Mouse (Mus musculus) lung, postnatal 36 days (tissue): Measurements from ENCODE around the gene D8Ertd738e.

ENCODE experiments used
- DNase-seq: peaks from one replicate; pipeline ENCODE4 v3.0.0; 2022; ENCODE audit warnings: mixed read lengths

The D8Ertd738e gene

GRCm38 (mm10) chr8:84235746-84236409, 13.6 kb downstream of the D8Ertd738e start:
- DNase-seq, result no peak

DNA sequence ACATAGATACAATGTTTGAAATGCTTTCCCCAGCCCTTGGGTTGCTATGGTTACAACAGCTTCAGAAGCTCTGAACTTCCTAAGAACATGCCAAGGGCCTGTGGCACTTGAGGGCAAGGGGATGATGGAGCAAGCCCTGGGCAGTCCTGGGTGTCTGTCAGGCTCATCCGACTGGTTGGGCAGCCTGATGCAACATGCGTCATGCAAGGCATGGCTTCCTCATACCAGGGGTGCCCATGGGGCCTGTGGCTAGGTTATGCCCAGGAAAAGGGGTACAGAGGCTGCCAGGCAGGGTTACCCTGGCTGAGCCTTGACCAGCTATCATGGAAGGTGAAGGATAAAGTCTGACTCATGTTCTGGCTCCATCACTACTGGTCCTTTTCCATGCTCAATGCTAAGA, 16.5 kb downstream of the D8Ertd738e start:
- peak; percentile 32 for DNase-seq

DNA sequence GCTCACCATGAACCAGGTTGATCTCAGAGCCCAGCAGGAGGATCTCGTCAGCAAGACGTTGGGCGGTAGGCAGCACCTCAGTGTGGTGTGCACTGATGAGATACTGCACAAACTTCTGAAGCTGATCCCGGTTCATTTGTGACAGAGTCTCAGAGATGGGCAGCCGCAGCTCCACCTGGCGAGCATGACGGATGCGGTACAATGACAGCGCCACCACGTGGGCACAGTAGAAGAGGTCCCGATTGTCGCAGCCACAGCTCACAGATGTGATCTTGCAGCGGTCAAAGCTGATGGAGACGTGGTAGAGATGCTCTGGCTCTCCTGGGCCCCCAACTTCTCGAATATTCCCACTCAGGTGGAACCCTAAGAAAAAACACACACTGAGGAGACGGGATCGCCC, 18.8 kb downstream of the D8Ertd738e start:
- DNase-seq, result no peak

DNA sequence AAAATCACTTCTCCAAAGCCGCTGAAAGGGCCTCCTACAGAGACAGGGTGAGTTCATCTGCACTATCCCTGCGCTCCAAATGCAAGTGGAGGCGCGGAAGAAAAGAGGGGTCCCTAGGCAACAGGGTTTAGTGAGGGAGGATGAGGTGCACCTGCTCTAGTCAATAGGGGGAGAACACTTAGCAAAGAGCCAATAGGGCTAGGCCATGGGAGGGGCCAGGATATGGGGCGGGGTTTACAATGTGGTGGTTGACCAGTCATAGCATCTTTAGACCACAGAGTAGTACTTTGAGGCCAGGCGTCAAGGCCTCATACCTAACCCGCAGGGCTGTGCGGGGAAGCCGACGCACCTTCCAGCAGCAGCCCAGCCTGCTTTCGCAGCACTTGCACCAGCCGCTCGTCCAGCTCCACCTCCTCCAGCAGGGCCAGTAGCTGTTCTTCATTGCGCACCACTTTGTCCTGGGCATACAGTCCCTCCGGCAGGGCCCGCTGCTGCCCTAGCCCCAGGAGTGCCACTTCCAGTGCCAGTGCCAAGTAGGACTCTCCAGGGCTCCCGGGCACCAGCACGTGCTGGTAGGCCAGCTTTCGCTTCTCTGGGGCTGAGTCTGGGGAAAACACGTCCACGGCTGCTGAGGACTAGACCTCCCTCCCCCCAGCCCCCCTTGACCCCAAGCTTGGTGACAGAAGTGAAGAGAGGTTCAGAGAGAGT, 26.0 kb downstream of the D8Ertd738e start:
- DNase-seq, result no peak

DNA sequence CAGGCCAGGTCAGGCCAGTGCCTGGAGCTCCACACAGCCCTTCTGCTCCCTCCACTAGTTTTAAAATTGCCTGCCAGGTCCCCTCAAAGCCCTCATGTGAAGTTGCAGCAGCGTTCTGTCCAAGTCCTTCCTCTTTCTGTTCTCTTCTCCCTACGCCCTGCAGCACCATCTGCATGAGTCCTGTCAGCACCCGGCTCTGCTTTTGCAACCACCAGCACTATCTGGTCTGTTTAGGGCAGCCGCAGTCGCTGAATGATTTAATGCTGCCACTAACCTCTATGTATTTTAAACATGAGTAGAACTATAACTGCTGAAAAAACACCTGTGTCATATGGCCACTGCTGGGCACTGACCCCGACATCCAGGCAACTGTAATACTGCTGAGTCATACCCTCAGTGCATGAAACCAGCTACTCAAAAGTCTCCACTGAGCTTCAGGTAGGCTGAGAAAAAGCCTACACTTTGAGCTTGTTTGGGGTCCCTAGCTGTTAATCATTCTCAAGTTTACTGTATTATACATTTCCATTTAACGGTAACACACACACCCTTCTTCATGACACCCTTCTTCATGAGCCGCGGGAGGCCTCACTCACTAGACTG, 26.9 kb downstream of the D8Ertd738e start:
- DNase-seq, result peak; percentile 41

GRCm38 (mm10) chr8:84220105-84220504, 29.4 kb downstream of the D8Ertd738e start:
- peak; percentile 42 for DNase-seq

DNA sequence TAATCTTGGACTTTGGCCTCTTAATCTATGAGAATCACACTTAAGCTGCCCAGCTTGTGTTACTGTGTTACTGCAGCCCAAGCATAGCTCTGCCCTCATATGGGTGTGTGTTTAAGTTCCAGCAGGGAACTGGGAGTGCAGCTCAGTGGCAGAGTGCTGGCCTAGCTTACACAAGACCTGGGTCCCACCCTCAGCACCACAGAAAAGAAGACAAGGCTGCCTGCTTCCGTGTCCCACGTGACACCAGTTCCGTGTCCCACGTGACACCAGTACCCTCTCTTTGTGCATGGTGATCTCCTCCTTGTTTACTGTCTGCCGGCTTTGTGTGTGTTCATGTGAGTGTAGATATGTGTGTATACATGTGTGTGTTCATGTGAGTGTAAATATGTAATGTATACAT, 31.4 kb downstream of the D8Ertd738e start:
- DNase-seq, result peak; percentile 52

DNA sequence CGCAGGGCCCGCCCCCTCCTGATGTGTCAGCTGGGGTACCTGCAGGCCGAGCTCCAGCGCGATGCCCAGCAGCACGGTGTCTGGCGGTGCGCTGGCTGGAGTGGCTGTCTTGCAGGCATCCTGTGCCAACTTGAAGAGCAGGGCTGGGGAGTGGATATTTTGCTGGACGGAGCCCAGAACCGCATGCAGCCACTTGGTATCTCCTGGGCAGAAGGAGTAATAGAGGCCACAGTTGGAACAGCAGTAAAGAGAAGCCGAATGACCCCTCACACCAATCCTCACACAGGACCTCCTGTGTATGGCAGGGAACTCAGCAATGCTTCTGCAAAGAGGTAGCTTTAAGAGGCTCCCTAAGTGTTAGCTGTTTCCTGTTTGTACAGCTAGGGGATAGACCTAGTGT, 32.3 kb downstream of the D8Ertd738e start:
- no peak for DNase-seq

DNA sequence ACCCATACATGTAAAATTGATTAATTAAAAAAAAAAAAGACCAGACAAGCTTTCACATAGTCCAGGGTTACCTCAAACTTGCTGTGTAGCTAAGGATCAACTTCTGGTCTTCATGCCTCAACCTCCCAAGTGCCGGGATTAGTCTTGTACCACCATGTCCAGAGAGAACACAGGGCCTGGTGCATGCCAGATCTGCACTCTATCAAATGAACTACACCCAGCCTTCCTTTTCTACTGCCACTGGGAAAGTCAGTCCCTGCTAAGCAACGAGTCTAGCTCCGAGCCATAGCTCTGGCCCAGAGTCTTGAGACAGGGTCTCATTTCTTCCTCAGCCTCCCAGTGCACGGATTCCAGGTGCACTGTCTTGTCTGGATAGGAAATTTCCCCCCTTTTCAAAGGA, 36.2 kb downstream of the D8Ertd738e start:
- no peak for DNase-seq

GRCm38 (mm10) chr8:84211881-84212563, 37.5 kb downstream of the D8Ertd738e start:
- no peak for DNase-seq

DNA sequence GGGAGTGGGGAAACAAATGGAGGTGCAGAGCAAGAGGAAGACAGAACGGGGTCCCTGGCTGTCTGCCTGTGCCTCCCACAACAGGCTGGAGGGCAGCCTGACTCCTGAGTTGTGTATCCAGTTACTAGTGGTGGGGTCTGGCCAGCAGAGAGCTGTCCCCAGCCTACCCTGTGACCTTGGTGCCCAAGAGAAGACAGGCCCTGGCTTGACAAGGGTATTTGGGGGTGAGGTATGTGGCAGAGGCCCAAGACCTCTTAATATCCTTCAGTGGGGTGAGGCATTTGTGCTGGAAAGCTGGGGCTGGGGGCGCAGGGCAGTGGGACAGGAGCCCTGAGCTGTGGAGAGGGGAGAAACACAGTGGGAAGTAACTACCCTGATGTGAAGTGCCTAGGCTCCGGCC, 38.3 kb downstream of the D8Ertd738e start:
- DNase-seq, result no peak

GRCm38 (mm10) chr8:84210167-84210791, 39.2 kb downstream of the D8Ertd738e start:
- peak; percentile 89 for DNase-seq

DNA sequence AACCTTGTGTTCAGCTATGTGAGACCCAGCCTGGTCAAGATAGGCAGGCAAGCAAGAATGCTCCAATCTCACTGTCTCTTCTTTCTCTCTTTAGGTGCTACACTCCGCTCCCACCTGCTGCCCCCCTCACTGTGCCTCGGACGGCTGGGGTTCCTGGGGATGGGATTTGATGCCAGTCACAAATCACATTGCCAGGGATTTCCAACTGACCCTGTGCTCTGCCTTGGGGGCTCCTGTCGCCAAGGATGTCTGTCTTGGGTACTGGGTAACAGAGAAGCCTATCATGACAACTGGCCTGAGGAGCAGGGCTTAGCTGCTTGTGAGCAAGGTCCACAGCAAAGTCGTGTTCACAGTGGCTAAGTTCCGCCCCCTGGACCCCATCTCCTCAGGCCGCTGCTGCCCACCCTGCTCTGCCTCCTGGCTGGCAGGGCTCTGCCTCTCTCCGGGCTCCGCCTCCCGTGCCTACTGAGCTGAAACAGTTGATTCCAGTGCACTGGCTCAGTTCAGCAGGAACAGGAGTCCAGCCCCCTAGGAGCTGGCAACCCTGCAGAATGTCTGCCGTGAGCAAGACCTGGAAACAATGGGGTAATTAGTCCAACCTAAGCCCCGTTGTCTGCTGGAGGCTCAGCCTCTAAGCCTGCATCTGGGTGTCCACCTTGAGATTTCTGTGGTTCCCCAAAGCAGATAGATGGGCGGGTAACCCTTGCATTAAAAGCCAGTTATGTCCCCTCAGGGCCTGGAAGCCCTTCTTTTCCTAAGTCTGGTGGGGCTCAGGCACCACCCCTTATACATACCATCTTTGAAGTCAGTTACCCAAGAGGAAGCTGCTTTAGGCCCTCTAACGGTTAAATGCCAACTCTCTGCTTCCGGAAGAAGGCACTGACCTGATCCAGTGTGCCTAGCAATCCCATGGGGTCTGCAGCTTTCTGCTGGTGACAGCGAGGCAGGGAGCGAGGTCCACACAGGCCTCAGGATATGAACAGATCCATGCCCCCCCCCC, 40.8 kb downstream of the D8Ertd738e start:
- no peak for DNase-seq

GRCm38 (mm10) chr8:84207811-84208210, 41.7 kb downstream of the D8Ertd738e start:
- peak; percentile 85 for DNase-seq

- no peak for DNase-seq
Measured at GRCm38 (mm10) chr8:84206666-84207065, 42.9 kb downstream of the D8Ertd738e start.

GRCm38 (mm10) chr8:84205073-84205472, 44.4 kb downstream of the D8Ertd738e start:
- no peak for DNase-seq

DNA sequence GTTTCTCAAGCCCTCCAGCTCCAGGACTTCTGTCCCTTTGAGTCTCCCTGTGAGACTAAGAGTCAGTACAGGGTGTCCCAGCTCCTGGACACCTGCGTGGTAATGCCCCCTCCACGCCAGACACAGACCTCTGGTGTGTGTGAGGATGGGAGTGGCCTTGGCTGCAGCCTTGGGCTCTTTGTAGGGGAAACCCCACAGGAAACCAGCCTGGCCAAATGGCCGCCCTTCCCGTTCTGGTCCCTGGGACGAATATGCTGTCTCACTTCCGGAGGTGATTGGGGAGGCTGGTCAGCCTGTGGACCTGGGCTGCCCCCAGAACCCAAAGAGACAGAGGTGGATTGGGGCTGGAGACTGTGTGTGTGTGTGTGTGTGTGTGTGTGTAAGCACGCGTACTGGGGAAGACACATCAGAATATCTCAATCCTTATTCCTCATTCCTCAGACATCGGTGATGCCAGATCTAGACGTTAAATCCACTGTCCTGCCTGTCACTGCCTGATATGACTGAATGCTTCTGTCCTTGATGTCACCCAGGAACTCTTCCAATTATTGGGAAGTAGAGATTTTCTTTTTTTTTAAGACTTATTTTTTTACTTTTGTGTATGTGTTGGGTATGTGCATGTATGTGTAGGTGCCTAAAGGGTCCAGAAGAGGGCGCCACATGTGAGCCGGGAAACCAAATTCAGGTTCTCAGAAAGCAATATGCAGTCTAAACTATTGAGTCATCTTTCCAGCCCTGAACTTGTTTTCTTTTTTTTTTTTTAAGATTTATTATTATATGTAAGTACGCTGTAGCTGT, 45.3 kb downstream of the D8Ertd738e start:
- DNase-seq, result peak; percentile 91

DNA sequence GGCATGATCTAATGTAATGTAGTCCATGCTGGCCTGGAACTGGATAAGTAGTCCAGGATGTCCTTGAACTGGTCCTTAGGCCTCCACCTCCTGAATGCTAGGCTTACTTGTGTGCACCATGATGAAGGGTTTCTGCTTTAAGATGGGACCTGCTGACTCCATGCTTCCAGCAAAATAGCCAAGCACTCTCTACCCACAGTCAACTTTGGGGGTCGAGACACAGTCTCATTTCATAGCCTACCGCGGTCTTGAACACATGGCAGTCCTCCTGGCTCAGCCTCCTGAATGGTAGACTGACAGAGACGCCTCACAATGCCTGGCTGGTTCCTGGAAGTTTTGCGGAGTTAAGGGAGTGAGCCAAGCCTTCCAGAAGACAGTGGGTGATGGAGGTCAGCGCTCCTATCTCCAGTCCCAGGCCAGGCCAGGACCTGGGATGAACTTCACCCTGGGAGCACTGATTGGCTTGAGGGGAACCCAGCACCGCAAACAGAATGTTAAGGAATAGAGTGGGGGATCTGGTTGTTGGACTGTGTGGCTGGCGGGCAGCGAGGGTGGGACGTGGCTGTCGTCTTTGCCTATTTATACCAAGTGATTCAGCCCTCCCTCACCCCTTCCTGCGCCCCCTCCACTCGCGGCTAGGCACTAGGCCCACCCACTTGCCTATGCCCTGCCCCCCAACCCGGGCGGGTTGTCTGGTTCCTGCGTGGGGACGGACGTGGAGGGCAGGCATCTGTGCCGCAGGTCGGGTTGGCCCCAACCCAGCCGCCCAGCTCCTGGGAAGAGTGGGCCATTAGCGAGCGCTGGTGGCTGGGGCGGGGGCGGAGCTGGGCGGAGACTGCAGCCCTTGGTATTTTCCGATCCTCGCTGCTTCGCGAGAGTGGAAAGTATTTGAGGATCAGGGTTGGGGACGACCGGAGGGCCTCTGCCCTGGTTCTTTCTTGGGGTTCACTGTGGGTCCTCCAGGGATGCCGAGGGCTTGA, 46.3 kb downstream of the D8Ertd738e start:
- peak; percentile 93 for DNase-seq

- DNase-seq, result peak; percentile 91
Measured at GRCm38 (mm10) chr8:84202466-84202865, 47.1 kb downstream of the D8Ertd738e start.
